Mouse (Mus musculus): ENCODE data around the gene Vmp1. TPM values are rescaled to one million over a fixed set of nuclear protein-coding genes. Genes with fewer than 3 reads are reported as not detected.

The Vmp1 gene
- polyA plus RNA-seq, 1 experiment, result 132 TPM

DNA sequence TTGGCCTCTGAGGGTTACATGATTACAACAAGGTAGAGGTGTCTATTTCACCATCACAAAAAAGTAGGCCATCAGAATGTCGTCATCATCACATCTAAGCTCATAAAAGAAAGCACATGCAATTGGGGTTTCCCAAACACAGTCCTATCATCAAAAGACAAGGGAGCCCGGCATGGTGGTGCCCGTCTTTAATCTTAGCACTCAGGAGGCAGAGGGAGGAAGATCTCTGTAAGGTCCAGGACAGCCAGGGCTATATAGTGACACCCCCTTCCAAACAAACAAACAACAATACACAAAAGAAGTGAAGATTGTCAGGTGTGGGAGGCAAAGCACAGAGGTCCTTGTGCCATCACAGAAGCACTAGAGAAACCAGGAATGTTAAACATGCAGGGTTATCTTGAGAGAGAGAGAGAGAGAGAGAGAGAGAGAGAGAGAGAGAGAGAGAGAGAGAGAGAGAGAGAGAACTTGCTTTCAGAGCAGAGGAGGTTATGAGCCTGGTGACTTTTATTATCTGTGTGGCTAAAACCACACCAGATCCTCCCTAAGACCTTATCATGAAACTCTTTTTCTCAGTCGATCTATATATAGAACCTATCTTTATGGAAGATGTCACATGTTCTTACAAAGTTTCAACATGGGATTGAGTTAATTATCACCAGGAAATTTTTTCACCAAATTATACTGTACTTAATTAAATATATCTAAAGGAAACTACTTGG is 26.6 kb downstream of the Vmp1 start:
- 90% methylated on average over 4 of the region's 4 CpGs for WGBS

DNA sequence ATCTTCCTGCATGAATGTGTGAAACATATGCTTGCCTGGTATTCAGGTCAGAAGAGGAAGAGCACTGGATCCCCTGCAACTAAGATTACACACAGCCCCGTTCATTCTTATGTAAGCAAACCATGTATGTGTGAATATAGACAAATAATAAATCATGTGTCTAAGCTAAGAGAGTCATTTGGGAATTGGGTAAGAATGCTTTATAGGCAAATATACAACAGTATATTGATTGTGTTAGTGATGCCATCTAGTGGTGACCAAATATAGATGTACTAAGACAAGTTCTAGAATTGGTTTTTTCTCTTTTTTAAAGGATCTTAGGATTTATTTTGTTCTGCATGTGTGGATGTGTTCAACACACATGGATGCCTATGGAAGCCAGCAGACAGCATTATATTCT is 28.0 kb downstream of the Vmp1 start:
- H3K4me3 ChIP-seq (replicated peaks; ENCODE audit: insufficient read depth, low read depth, low read length), result no peak overlapping the region

More for the DNA sequence above, 26.6 kb downstream of the Vmp1 start:
- Histone ChIP-seq H3K27ac (ENCODE audit: insufficient read depth, low read length) (no peak overlapping the region), H3K4me1 (ENCODE audit: control insufficient read depth, insufficient read depth, low read length) (no peaks in the 10 kb centered on the region), H3K4me3 (replicated peaks; ENCODE audit: insufficient read depth, low read depth, low read length) (no peak overlapping the region), H3K27me3 (ENCODE audit: control insufficient read depth, insufficient read depth, low read length) (no peaks in the 10 kb centered on the region)
- DNase-seq, result no peak
- TF ChIP-seq CTCF (IDR thresholded peaks at IDR 0.05; ENCODE audit: borderline replicate concordance, insufficient read depth, low read depth, low read length) (no peak), POLR2A (IDR thresholded peaks at IDR 0.05; ENCODE audit: borderline replicate concordance, insufficient read depth, low read length) (no peak)

DNA sequence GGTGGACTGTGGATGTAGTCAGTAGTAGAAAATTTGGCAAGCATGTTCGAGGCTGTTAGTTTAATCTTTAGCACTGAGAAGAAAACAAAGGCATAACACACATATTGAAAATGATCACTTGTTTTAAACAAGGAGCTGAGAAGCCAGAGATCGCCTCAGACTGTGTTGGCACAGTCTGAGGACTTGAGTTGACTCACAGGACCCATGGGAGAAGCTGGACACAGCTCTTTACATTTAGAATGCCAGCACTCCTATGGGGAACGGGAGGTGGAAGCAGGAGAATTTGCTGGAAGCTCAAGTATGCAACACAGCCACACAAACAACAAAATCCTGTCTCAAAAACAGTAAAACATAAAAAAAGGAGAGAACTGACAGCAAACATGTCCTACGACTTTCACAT is 29.5 kb downstream of the Vmp1 start:
- H3K4me3 ChIP-seq (replicated peaks; ENCODE audit: insufficient read depth, low read depth, low read length), result no peak overlapping the region
- no peaks in the 10 kb centered on the region for H3K27me3 ChIP-seq (ENCODE audit: control insufficient read depth, insufficient read depth, low read length)
- TF ChIP-seq CTCF (IDR thresholded peaks at IDR 0.05; ENCODE audit: borderline replicate concordance, insufficient read depth, low read depth, low read length), result no peak
- TF ChIP-seq POLR2A (IDR thresholded peaks at IDR 0.05; ENCODE audit: borderline replicate concordance, insufficient read depth, low read length), result no peak
- no peak overlapping the region for H3K27ac ChIP-seq (ENCODE audit: insufficient read depth, low read length)
- H3K4me1 ChIP-seq (ENCODE audit: control insufficient read depth, insufficient read depth, low read length), result no peaks in the 10 kb centered on the region
- DNase-seq, result no peak
- 70% methylated on average over 4 of the region's 4 CpGs for WGBS

More for the DNA sequence above, 28.0 kb downstream of the Vmp1 start:
- H3K27ac ChIP-seq (ENCODE audit: insufficient read depth, low read length), result no peak overlapping the region
- 72% methylated on average over 1 of the region's 1 CpGs for WGBS
- no peak for TF ChIP-seq POLR2A (IDR thresholded peaks at IDR 0.05; ENCODE audit: borderline replicate concordance, insufficient read depth, low read length)
- 0 out of 2 replicates have a peak, but pooled peaks have one; percentile 5 for TF ChIP-seq CTCF (IDR thresholded peaks at IDR 0.05; ENCODE audit: borderline replicate concordance, insufficient read depth, low read depth, low read length)
- no peak for DNase-seq
- H3K27me3 ChIP-seq (ENCODE audit: control insufficient read depth, insufficient read depth, low read length), result no peaks in the 10 kb centered on the region
- no peaks in the 10 kb centered on the region for H3K4me1 ChIP-seq (ENCODE audit: control insufficient read depth, insufficient read depth, low read length)

DNA sequence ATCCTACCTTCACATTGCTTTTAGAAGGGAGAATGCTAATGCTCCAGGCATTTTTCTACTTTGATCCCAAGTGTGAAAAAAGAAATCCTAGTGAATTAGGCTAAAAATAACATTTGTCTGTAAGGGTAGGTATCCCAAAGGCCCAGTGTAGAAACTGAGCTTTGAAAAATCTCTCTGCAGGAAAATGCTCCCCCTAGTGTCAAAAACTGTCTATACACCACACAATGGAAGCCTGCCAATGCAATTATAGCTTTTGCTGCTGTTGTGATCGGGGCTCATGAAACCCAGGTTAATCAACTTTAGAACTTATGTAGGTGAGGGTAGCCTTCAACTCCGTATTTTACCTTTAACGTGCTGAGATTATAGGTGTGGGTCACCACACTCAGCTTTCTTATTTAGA is 30.2 kb downstream of the Vmp1 start:
- no peaks in the 10 kb centered on the region for H3K27me3 ChIP-seq (ENCODE audit: control insufficient read depth, insufficient read depth, low read length)
- H3K27ac ChIP-seq (ENCODE audit: insufficient read depth, low read length), result no peak overlapping the region
- no peaks in the 10 kb centered on the region for H3K4me1 ChIP-seq (ENCODE audit: control insufficient read depth, insufficient read depth, low read length)
- DNase-seq, result peak; percentile 18 to 39
- WGBS, result 19% methylated on average over 3 of the region's 3 CpGs
- TF ChIP-seq CTCF (IDR thresholded peaks at IDR 0.05; ENCODE audit: borderline replicate concordance, insufficient read depth, low read depth, low read length) (peak; percentile 42; the same call in 1 of the 2 replicates), POLR2A (IDR thresholded peaks at IDR 0.05; ENCODE audit: borderline replicate concordance, insufficient read depth, low read length) (no peak)
- no peak overlapping the region for H3K4me3 ChIP-seq (replicated peaks; ENCODE audit: insufficient read depth, low read depth, low read length)

DNA sequence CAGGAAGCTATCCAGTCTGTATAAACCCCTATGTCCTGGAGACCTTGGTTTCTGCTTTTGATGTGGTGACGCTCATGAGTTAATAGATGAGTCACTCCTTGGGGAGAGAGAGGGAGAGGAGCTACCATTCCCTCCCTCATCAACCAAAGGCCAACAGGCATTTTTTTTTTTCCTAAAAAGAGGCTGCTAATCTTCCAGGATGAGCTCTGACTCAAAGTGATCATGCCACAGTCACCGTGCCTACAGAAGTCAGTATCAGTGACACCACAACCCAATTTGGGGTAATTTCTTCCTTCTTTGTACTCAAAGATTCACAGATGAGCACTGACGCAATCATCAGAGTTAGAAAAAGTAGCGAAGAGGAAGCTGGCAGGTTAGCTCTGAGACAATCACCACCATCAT is 31.1 kb downstream of the Vmp1 start:
- Histone ChIP-seq H3K27ac (ENCODE audit: insufficient read depth, low read length) (no peak overlapping the region), H3K4me1 (ENCODE audit: control insufficient read depth, insufficient read depth, low read length) (no peaks in the 10 kb centered on the region), H3K4me3 (replicated peaks; ENCODE audit: insufficient read depth, low read depth, low read length) (no peak overlapping the region), H3K27me3 (ENCODE audit: control insufficient read depth, insufficient read depth, low read length) (no peaks in the 10 kb centered on the region)
- no peak for TF ChIP-seq POLR2A (IDR thresholded peaks at IDR 0.05; ENCODE audit: borderline replicate concordance, insufficient read depth, low read length)
- no peak for TF ChIP-seq CTCF (IDR thresholded peaks at IDR 0.05; ENCODE audit: borderline replicate concordance, insufficient read depth, low read depth, low read length)
- 95% methylated on average over 4 of the region's 4 CpGs for WGBS
- no peak for DNase-seq

DNA sequence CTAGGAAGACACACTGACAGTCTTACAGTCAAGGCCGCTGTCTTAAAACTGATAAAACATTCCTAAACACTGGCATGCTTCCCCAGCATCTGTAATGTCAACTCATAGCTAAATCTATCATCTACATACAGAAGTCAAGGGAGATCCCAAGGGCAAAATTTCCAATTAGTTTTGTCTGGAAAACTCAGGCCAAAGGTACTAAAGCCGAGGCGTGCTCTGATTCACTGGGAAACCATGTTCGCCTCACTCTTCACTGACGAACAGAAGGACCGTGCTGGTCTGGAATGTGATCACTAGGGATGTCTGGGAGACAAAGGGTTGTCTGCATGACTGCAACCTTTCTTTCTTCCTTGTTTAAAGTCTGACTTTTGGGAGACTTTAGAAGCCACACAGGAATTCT is 33.0 kb downstream of the Vmp1 start:
- no peak overlapping the region for H3K27ac ChIP-seq (ENCODE audit: insufficient read depth, low read length)
- no peaks in the 10 kb centered on the region for H3K4me1 ChIP-seq (ENCODE audit: control insufficient read depth, insufficient read depth, low read length)
- DNase-seq, result no peak
- H3K27me3 ChIP-seq (ENCODE audit: control insufficient read depth, insufficient read depth, low read length), result no peaks in the 10 kb centered on the region
- WGBS, result 49% methylated on average over 6 of the region's 6 CpGs
- no peak overlapping the region for H3K4me3 ChIP-seq (replicated peaks; ENCODE audit: insufficient read depth, low read depth, low read length)
- no peak for TF ChIP-seq POLR2A (IDR thresholded peaks at IDR 0.05; ENCODE audit: borderline replicate concordance, insufficient read depth, low read length)
- no peak for TF ChIP-seq CTCF (IDR thresholded peaks at IDR 0.05; ENCODE audit: borderline replicate concordance, insufficient read depth, low read depth, low read length)

DNA sequence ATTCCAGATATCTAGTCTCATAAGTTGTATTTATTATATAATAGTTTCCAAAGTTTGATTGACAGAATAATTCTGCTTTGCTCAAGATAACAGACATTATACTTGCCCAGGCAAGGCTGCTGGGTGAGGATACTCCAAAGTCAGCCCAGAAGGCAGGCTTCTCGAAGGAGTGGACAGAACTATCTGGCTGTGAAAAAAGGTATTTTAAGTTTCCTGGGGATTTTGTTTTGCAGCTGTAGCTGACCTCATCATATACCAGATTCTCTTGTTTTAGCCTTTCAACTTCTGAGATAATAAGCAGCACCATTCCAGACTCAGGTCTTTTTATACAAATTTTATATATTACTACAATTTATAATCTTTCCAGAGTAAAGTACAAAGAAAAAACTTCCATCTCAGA is 34.1 kb downstream of the Vmp1 start:
- no peak for DNase-seq
- no peak overlapping the region for H3K27ac ChIP-seq (ENCODE audit: insufficient read depth, low read length)
- H3K4me3 ChIP-seq (replicated peaks; ENCODE audit: insufficient read depth, low read depth, low read length), result no peak overlapping the region
- no peaks in the 10 kb centered on the region for H3K4me1 ChIP-seq (ENCODE audit: control insufficient read depth, insufficient read depth, low read length)
- TF ChIP-seq POLR2A (IDR thresholded peaks at IDR 0.05; ENCODE audit: borderline replicate concordance, insufficient read depth, low read length) (no peak), CTCF (IDR thresholded peaks at IDR 0.05; ENCODE audit: borderline replicate concordance, insufficient read depth, low read depth, low read length) (no peak)
- WGBS, result 82% methylated on average over 1 of the region's 1 CpGs
- no peaks in the 10 kb centered on the region for H3K27me3 ChIP-seq (ENCODE audit: control insufficient read depth, insufficient read depth, low read length)

DNA sequence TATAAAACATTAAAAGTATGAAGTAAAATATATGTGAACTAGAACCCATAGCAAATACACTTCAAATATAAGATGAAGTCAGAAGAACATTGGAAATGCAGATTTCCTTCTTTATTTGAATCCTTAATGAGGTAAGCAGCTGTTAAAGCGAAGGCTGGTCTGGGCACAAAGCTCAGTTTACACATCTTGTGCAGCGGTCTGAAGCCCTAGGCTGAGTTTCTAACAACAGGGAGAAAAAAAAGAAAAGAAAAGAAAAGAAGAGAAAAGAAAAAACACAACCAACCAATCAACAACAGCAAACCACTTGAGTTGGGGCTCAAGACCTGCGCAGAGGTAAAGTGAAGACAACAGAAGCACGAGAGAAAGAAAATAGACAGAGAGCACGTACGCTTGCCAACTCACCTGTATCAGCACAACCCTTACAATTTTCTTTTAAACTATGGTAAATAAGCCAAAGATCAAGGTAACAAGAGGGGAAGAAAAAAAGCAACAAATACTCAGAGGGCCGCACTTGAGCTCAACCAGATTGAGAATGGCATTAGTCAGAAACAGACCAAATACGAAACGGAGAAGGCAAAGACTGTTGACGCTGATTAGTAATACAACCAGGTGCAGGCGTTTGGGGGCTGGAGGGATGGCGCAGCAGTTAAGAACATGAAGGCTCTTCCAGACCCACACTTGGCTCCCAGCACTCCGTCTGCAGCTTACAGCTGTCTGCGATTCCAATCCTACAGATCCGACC is 35.8 kb downstream of the Vmp1 start:
- no peaks in the 10 kb centered on the region for H3K4me1 ChIP-seq (ENCODE audit: control insufficient read depth, insufficient read depth, low read length)
- 86% methylated on average over 15 of the region's 15 CpGs for WGBS
- no peak for DNase-seq
- H3K4me3 ChIP-seq (replicated peaks; ENCODE audit: insufficient read depth, low read depth, low read length), result no peak overlapping the region
- TF ChIP-seq POLR2A (IDR thresholded peaks at IDR 0.05; ENCODE audit: borderline replicate concordance, insufficient read depth, low read length), result no peak
- TF ChIP-seq CTCF (IDR thresholded peaks at IDR 0.05; ENCODE audit: borderline replicate concordance, insufficient read depth, low read depth, low read length), result no peak
- H3K27ac ChIP-seq (ENCODE audit: insufficient read depth, low read length), result no peak overlapping the region
- H3K27me3 ChIP-seq (ENCODE audit: control insufficient read depth, insufficient read depth, low read length), result no peaks in the 10 kb centered on the region
